Mouse (Mus musculus): Measurements from ENCODE around the gene Gas6. TPM values are rescaled to one million over a fixed set of nuclear protein-coding genes. Genes with fewer than 3 reads are reported as not detected.

The Gas6 gene
- polyA plus RNA-seq, 1 experiment from 2014 or later, result 43.5 TPM

DNA sequence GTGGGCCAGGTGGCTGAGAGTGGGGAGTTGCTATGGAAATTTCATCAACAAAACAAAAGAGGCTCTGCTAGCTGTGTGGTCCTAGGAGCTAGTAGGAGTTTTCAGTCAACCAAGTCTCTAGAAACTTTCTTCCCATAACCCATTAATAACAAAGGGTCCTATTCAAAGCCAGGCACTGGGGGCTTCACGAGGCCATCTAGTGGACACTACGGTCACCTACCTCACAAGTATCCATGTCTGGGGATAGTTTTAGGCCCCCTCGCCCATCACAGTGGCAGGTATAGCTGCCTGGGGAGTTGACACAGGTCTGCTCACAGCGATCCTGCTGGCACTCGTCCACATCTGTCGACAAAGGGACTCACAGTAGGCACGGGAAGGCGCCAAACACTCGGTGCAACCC, 18.4 kb downstream of the Gas6 start:
- no peak overlapping the region for H3K4me3 ChIP-seq (ENCODE audit: low read depth, low read length)
- H3K36me3 ChIP-seq (ENCODE audit: insufficient read depth), result peaks cover 5% of the 10 kb centered on the region; the same call in 1 of the 2 replicates
- no peaks in the 10 kb centered on the region for H3K9me3 ChIP-seq (ENCODE audit: low read depth, low read length)
- DNase-seq (no peak), ATAC-seq (ENCODE audit: insufficient read depth) (no peak)
- H3K27me3 ChIP-seq (ENCODE audit: insufficient read depth, low read length), result no peaks in the 10 kb centered on the region
- no peak overlapping the region for H3K4me2 ChIP-seq
- peak; percentile 39 for TF ChIP-seq CTCF (IDR thresholded peaks at IDR 0.05; ENCODE audit: low read depth)
- H3K27ac ChIP-seq (ENCODE audit: low read depth), result no peak overlapping the region
- no peak overlapping the region for H3K9ac ChIP-seq
- WGBS, result 52% methylated on average over 9 of the region's 9 CpGs
- no peaks in the 10 kb centered on the region for H3K4me1 ChIP-seq (ENCODE audit: insufficient read depth)

DNA sequence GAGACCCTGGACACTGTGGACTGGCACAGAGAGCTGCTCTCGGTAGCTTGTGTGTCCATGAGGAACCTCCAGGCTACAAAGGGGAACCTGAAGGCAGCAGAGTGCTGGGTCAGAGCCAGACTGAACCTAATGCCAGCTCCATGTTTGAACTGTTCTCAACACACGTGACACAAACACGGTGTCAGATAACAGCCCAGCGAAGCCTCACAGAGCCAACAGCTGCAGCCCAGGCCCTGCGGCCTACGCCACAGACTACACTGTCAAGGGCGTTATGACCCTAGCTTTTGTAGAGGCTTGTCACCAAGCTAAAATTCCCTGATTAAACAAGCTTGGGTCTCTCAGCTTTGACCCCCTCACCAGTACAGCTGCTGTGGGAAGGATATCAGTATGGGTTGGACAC, 22.0 kb downstream of the Gas6 start:
- Histone ChIP-seq H3K4me1 (ENCODE audit: insufficient read depth) (no peaks in the 10 kb centered on the region), H3K27ac (ENCODE audit: low read depth) (no peak overlapping the region), H3K27me3 (ENCODE audit: insufficient read depth, low read length) (no peaks in the 10 kb centered on the region), H3K4me2 (no peak overlapping the region), H3K4me3 (ENCODE audit: low read depth, low read length) (no peak overlapping the region), H3K9ac (no peak overlapping the region), H3K36me3 (ENCODE audit: insufficient read depth) (peaks cover 5% of the 10 kb centered on the region; the same call in 1 of the 2 replicates), H3K9me3 (ENCODE audit: low read depth, low read length) (no peaks in the 10 kb centered on the region)
- peak; percentile 87 for ATAC-seq (ENCODE audit: insufficient read depth)
- DNase-seq, result peak; percentile 75
- TF ChIP-seq CTCF (IDR thresholded peaks at IDR 0.05; ENCODE audit: low read depth), result no peak
- WGBS, result 28% methylated on average over 7 of the region's 7 CpGs

DNA sequence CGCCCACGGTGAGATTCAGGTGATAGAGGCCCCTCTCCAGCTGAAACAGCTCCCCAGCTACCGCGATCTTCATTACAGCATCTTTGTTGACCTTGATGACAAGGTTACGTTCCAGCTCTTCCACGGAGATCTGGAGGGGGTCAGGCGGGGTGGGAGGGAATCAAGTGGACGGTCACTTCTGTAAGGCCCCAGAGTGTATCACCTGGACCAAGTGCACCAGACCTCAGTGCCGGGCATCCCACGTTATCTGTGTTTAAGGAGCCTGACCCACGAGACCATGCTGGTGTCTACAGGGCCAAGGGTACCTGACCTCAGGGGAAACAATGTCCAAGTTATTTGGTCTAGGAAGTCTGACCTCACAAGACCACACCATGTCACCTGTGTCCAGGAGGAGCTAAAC, 22.8 kb downstream of the Gas6 start:
- 65% methylated on average over 11 of the region's 11 CpGs for WGBS
- TF ChIP-seq CTCF (IDR thresholded peaks at IDR 0.05; ENCODE audit: low read depth), result no peak
- no peak for DNase-seq
- Histone ChIP-seq H3K4me3 (ENCODE audit: low read depth, low read length) (no peak overlapping the region), H3K4me1 (ENCODE audit: insufficient read depth) (no peaks in the 10 kb centered on the region), H3K27me3 (ENCODE audit: insufficient read depth, low read length) (no peaks in the 10 kb centered on the region), H3K9ac (no peak overlapping the region), H3K4me2 (no peak overlapping the region), H3K36me3 (ENCODE audit: insufficient read depth) (peaks cover 5% of the 10 kb centered on the region; the same call in 1 of the 2 replicates), H3K27ac (ENCODE audit: low read depth) (no peak overlapping the region), H3K9me3 (ENCODE audit: low read depth, low read length) (no peaks in the 10 kb centered on the region)
- no peak for ATAC-seq (ENCODE audit: insufficient read depth)

DNA sequence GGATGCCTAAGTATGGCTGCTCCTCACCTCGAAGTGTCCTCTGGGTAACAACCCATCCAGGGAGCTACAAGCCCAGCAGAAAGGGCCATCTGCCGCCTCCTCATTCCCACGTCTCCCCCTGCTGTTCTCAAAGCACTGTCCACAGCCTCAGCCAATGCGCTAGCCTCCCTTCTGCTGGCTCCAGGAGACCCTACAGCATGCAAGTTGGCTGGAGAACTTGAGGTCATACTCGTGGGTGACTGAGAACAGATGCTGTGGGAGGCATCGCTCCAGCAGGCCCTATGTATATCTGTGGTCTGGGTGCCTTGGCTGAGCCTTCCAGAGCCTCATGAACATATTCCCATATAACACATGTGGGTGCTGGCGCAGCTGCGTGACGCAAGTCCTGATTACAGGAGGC, 25.6 kb downstream of the Gas6 start:
- H3K4me2 ChIP-seq, result no peak overlapping the region
- no peaks in the 10 kb centered on the region for H3K36me3 ChIP-seq (ENCODE audit: insufficient read depth)
- WGBS, result 82% methylated on average over 9 of the region's 9 CpGs
- ATAC-seq (ENCODE audit: insufficient read depth) (no peak), DNase-seq (peak; percentile 11)
- H3K27me3 ChIP-seq (ENCODE audit: insufficient read depth, low read length), result no peaks in the 10 kb centered on the region
- H3K9me3 ChIP-seq (ENCODE audit: low read depth, low read length), result no peaks in the 10 kb centered on the region
- peaks cover 4% of the 10 kb centered on the region; the same call in 1 of the 2 replicates for H3K4me1 ChIP-seq (ENCODE audit: insufficient read depth)
- no peak overlapping the region for H3K9ac ChIP-seq
- no peak for TF ChIP-seq CTCF (IDR thresholded peaks at IDR 0.05; ENCODE audit: low read depth)
- no peak overlapping the region for H3K27ac ChIP-seq (ENCODE audit: low read depth)
- H3K4me3 ChIP-seq (ENCODE audit: low read depth, low read length), result no peak overlapping the region

DNA sequence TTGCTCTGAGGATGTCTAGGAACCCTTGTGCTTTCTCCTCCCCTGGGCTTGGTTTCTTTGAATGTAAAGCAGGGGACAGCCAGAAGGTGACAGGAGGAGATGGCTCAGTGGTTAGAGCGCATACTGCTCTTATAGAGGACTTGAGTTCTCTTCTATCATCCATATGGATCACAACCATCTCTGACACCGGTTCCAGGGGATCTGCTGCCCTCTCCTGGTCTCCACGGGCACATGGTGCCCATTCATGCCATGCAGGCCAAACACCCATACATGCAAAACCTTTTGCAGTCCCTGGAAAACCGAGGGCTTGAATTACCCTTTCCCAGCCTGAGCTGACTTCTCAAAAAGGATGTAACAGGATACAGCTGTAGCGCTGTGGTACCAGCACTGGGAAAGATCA, 27.3 kb downstream of the Gas6 start:
- H3K4me1 ChIP-seq (ENCODE audit: insufficient read depth), result peaks cover 4% of the 10 kb centered on the region; the same call in 1 of the 2 replicates

DNA sequence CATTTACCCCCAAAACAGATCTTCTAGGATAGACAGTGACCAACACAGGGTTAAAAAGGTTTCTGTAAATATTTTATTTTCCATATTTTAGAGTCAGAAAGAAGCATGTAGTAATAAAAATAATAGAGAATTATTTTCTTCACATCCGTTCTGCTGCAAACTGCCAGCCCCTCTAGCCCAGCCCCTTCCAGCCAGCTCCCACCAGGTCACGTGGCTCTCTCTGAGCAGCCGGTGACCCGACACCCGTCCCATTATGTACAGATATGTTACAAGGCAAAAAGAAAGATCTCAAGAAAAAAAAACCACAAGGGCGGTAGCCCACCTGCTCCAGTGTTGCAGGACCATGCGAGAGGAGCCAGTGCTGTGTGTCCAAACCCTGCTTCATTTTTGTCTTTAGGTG, 29.0 kb downstream of the Gas6 start:
- Histone ChIP-seq H3K4me2 (no peak overlapping the region), H3K27ac (ENCODE audit: low read depth) (no peak overlapping the region), H3K9ac (no peak overlapping the region), H3K27me3 (ENCODE audit: insufficient read depth, low read length) (no peaks in the 10 kb centered on the region), H3K4me3 (ENCODE audit: low read depth, low read length) (no peak overlapping the region), H3K36me3 (ENCODE audit: insufficient read depth) (no peaks in the 10 kb centered on the region), H3K4me1 (ENCODE audit: insufficient read depth) (peaks cover 4% of the 10 kb centered on the region; the same call in 1 of the 2 replicates), H3K9me3 (ENCODE audit: low read depth, low read length) (no peaks in the 10 kb centered on the region)
- WGBS, result 36% methylated on average over 7 of the region's 7 CpGs
- ATAC-seq (ENCODE audit: insufficient read depth) (no peak), DNase-seq (peak; percentile 53)
- TF ChIP-seq CTCF (IDR thresholded peaks at IDR 0.05; ENCODE audit: low read depth), result no peak

More for the DNA sequence above, 27.3 kb downstream of the Gas6 start:
- Histone ChIP-seq H3K4me2 (no peak overlapping the region), H3K27ac (ENCODE audit: low read depth) (no peak overlapping the region), H3K9me3 (ENCODE audit: low read depth, low read length) (no peaks in the 10 kb centered on the region), H3K36me3 (ENCODE audit: insufficient read depth) (no peaks in the 10 kb centered on the region), H3K4me3 (ENCODE audit: low read depth, low read length) (no peak overlapping the region), H3K9ac (no peak overlapping the region), H3K27me3 (ENCODE audit: insufficient read depth, low read length) (no peaks in the 10 kb centered on the region)
- WGBS, result 66% methylated on average over 5 of the region's 5 CpGs
- peak; percentile 16 for DNase-seq
- peak; percentile 52 for TF ChIP-seq CTCF (IDR thresholded peaks at IDR 0.05; ENCODE audit: low read depth)
- ATAC-seq (ENCODE audit: insufficient read depth), result no peak

DNA sequence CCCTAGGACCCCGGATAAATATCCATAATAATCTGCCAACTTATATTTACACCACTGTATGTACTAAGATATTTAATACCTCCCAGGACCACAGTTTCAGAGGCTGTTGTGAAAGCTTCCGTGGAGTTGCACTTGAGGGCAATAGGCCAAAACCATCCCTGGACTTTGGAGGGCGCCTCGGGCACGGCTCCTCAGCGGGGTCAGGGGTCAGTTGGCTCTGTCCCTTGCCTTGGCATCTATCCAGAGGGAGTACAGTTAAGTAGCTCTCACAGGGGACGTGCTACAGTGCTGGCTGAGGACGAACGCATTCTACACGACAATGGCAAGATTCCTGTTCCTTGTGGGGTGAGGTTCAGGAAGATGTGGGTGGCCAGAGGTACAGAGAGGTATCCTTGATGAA, 31.9 kb downstream of the Gas6 start:
- DNase-seq (peak; percentile 73), ATAC-seq (ENCODE audit: insufficient read depth) (no peak)
- no peak overlapping the region for H3K4me3 ChIP-seq (ENCODE audit: low read depth, low read length)
- H3K4me2 ChIP-seq, result no peak overlapping the region
- no peaks in the 10 kb centered on the region for H3K9me3 ChIP-seq (ENCODE audit: low read depth, low read length)
- H3K9ac ChIP-seq, result no peak overlapping the region
- H3K27ac ChIP-seq (ENCODE audit: low read depth), result no peak overlapping the region; the same call in 1 of the 2 replicates
- peaks cover 4% of the 10 kb centered on the region; the same call in 1 of the 2 replicates for H3K4me1 ChIP-seq (ENCODE audit: insufficient read depth)
- WGBS, result 47% methylated on average over 10 of the region's 10 CpGs
- H3K36me3 ChIP-seq (ENCODE audit: insufficient read depth), result no peaks in the 10 kb centered on the region
- TF ChIP-seq CTCF (IDR thresholded peaks at IDR 0.05; ENCODE audit: low read depth), result no peak
- H3K27me3 ChIP-seq (ENCODE audit: insufficient read depth, low read length), result no peaks in the 10 kb centered on the region

All from lung, embryonic 14.5 days (tissue).